Mouse (Mus musculus): ENCODE measurements around the gene Fam171b. TPM values are rescaled to one million over a fixed set of nuclear protein-coding genes. Genes with fewer than 3 reads are reported as not detected.
A peak's percentile ranks its signal among the peaks of the same experiment; 100 is the strongest.

Gene Fam171b
- polyA plus RNA-seq (2012; ENCODE audit: insufficient read depth, insufficient read length, missing spikeins) = 0.09 and 0.15 TPM in 2 replicates

GRCm38 (mm10) chr2:83812483-83813272 lies at the start of gene Fam171b:
TSS of gene Fam171b (plus strand) at chr2:83812636.
- Histone ChIP-seq H3K27ac (ENCODE audit: insufficient read depth, low read depth, low read length) (no peak within 1 kb of the TSS), H3K4me3 (ENCODE audit: insufficient read depth, low read length) (peak within 1 kb of the TSS; percentile 71), H3K4me1 (ENCODE audit: control insufficient read depth, insufficient read depth, low read length) (no peaks in the 10 kb centered on the region)
- TF ChIP-seq CTCF (IDR thresholded peaks at IDR 0.05; ENCODE audit: low read depth, low read length) (no peak), POLR2A (IDR thresholded peaks at IDR 0.05; ENCODE audit: borderline replicate concordance, low read depth, low read length) (no peak)

GRCm38 (mm10) chr2:83766058-83766457 lies 46.4 kb upstream of the Fam171b start:
- Histone ChIP-seq H3K4me3 (ENCODE audit: insufficient read depth, low read length) (no peak overlapping the region), H3K4me1 (ENCODE audit: control insufficient read depth, insufficient read depth, low read length) (peaks cover 14% of the 10 kb centered on the region), H3K27ac (ENCODE audit: insufficient read depth, low read depth, low read length) (no peak overlapping the region)
- TF ChIP-seq CTCF (IDR thresholded peaks at IDR 0.05; ENCODE audit: low read depth, low read length) (no peak), POLR2A (IDR thresholded peaks at IDR 0.05; ENCODE audit: borderline replicate concordance, low read depth, low read length) (no peak)

GRCm38 (mm10) chr2:83766878-83767277 lies 45.6 kb upstream of the Fam171b start:
- Histone ChIP-seq H3K4me1 (ENCODE audit: control insufficient read depth, insufficient read depth, low read length) (peaks cover 14% of the 10 kb centered on the region), H3K4me3 (ENCODE audit: insufficient read depth, low read length) (no peak overlapping the region), H3K27ac (ENCODE audit: insufficient read depth, low read depth, low read length) (no peak overlapping the region)
- TF ChIP-seq CTCF (IDR thresholded peaks at IDR 0.05; ENCODE audit: low read depth, low read length) = no peak
- no peak for TF ChIP-seq POLR2A (IDR thresholded peaks at IDR 0.05; ENCODE audit: borderline replicate concordance, low read depth, low read length)

- no peak for TF ChIP-seq CTCF (IDR thresholded peaks at IDR 0.05; ENCODE audit: low read depth, low read length)
- TF ChIP-seq POLR2A (IDR thresholded peaks at IDR 0.05; ENCODE audit: borderline replicate concordance, low read depth, low read length) = no peak
- Histone ChIP-seq H3K4me1 (ENCODE audit: control insufficient read depth, insufficient read depth, low read length) (peaks cover 14% of the 10 kb centered on the region), H3K27ac (ENCODE audit: insufficient read depth, low read depth, low read length) (no peak overlapping the region), H3K4me3 (ENCODE audit: insufficient read depth, low read length) (no peak overlapping the region)
Observed at GRCm38 (mm10) chr2:83768311-83769047, 44.0 kb upstream of the Fam171b start.

- Histone ChIP-seq H3K4me3 (ENCODE audit: insufficient read depth, low read length) (no peak overlapping the region), H3K4me1 (ENCODE audit: control insufficient read depth, insufficient read depth, low read length) (peaks cover 9% of the 10 kb centered on the region), H3K27ac (ENCODE audit: insufficient read depth, low read depth, low read length) (no peak overlapping the region)
- no peak for TF ChIP-seq POLR2A (IDR thresholded peaks at IDR 0.05; ENCODE audit: borderline replicate concordance, low read depth, low read length)
- TF ChIP-seq CTCF (IDR thresholded peaks at IDR 0.05; ENCODE audit: low read depth, low read length) = peak; percentile 45; the same call in 1 of the 2 replicates
Observed at GRCm38 (mm10) chr2:83771155-83771812, 41.2 kb upstream of the Fam171b start.

- no peak overlapping the region for H3K4me3 ChIP-seq (ENCODE audit: insufficient read depth, low read length)
- no peak overlapping the region for H3K27ac ChIP-seq (ENCODE audit: insufficient read depth, low read depth, low read length)
- TF ChIP-seq CTCF (IDR thresholded peaks at IDR 0.05; ENCODE audit: low read depth, low read length) (no peak), POLR2A (IDR thresholded peaks at IDR 0.05; ENCODE audit: borderline replicate concordance, low read depth, low read length) (no peak)
- no peaks in the 10 kb centered on the region for H3K4me1 ChIP-seq (ENCODE audit: control insufficient read depth, insufficient read depth, low read length)
Observed at GRCm38 (mm10) chr2:83791330-83792073, 20.9 kb upstream of the Fam171b start.

GRCm38 (mm10) chr2:83792102-83792501 lies 20.3 kb upstream of the Fam171b start:
- Histone ChIP-seq H3K27ac (ENCODE audit: insufficient read depth, low read depth, low read length) (no peak overlapping the region), H3K4me1 (ENCODE audit: control insufficient read depth, insufficient read depth, low read length) (no peaks in the 10 kb centered on the region), H3K4me3 (ENCODE audit: insufficient read depth, low read length) (no peak overlapping the region)
- no peak for TF ChIP-seq CTCF (IDR thresholded peaks at IDR 0.05; ENCODE audit: low read depth, low read length)
- no peak for TF ChIP-seq POLR2A (IDR thresholded peaks at IDR 0.05; ENCODE audit: borderline replicate concordance, low read depth, low read length)

- no peak overlapping the region for H3K4me3 ChIP-seq (ENCODE audit: insufficient read depth, low read length)
- TF ChIP-seq CTCF (IDR thresholded peaks at IDR 0.05; ENCODE audit: low read depth, low read length) = no peak
- no peak for TF ChIP-seq POLR2A (IDR thresholded peaks at IDR 0.05; ENCODE audit: borderline replicate concordance, low read depth, low read length)
Observed at GRCm38 (mm10) chr2:83795766-83796165, 16.7 kb upstream of the Fam171b start.

GRCm38 (mm10) chr2:83797902-83798497 lies 14.4 kb upstream of the Fam171b start:
- Histone ChIP-seq H3K4me1 (ENCODE audit: control insufficient read depth, insufficient read depth, low read length) (no peaks in the 10 kb centered on the region), H3K27ac (ENCODE audit: insufficient read depth, low read depth, low read length) (no peak overlapping the region), H3K4me3 (ENCODE audit: insufficient read depth, low read length) (no peak overlapping the region)
- TF ChIP-seq POLR2A (IDR thresholded peaks at IDR 0.05; ENCODE audit: borderline replicate concordance, low read depth, low read length) = no peak
- no peak for TF ChIP-seq CTCF (IDR thresholded peaks at IDR 0.05; ENCODE audit: low read depth, low read length)

More at GRCm38 (mm10) chr2:83795766-83796165, 16.7 kb upstream of the Fam171b start:
- Histone ChIP-seq H3K27ac (ENCODE audit: insufficient read depth, low read depth, low read length) (no peak overlapping the region), H3K4me1 (ENCODE audit: control insufficient read depth, insufficient read depth, low read length) (no peaks in the 10 kb centered on the region)
